Mouse (Mus musculus) lung, adult 2 months (tissue): Measurements from ENCODE around the gene Sez6l.

Experiments used
- CTCF ChIP-seq: fragments of 200-500 bp; IDR thresholded peaks from 2 replicates; pipeline ENCODE4 v1.5.1; 2011; ENCODE audit warnings: mild to moderate bottlenecking, low read length, control low read depth; ENCODE audit not compliant: insufficient read depth
- POLR2A ChIP-seq: fragments of 200-500 bp; IDR thresholded peaks from 2 replicates; pipeline ENCODE4 v1.6.1; 2011; ENCODE audit warnings: low read depth, mild to moderate bottlenecking, control low read depth, low read length, borderline replicate concordance; ENCODE audit errors: extremely low read depth

GRCm38 (mm10) chr5:112382042-112382441 is 194.9 kb downstream of the Sez6l start:
- no peak for TF ChIP-seq POLR2A
- no peak for TF ChIP-seq CTCF
